Mouse (Mus musculus) G1E (cell line): ENCODE data around the gene Slc17a8. TPM values are rescaled to one million over a fixed set of nuclear protein-coding genes. Genes with fewer than 3 reads are reported as not detected.
"Not testable (repeated sequence)": the region's sequence is repeated elsewhere in the genome, so short reads cannot be mapped to it uniquely, and the experiment has no call there.

Source experiments
- ATAC-seq: 2 replicates; pipeline ENCODE4 v1.8.0; 2016; ENCODE audit warnings: mild to moderate bottlenecking; ENCODE audit not compliant: insufficient number of reproducible peaks, poor library complexity, low FRiP score, severe bottlenecking; ENCODE audit errors: extremely low read depth
- DNase-seq: peaks from one replicate; pipeline ENCODE4 v3.0.0; 2012; ENCODE audit warnings: low spot score
- H3K27me3 ChIP-seq: 2 replicates; pipeline ENCODE4 v1.6.1; 2012; ENCODE audit warnings: mild to moderate bottlenecking, low read length, inconsistent platforms; ENCODE audit not compliant: insufficient read depth
- H3K36me3 ChIP-seq: replicated peaks from 2 replicates; pipeline ENCODE3; 2012; ENCODE audit warnings: mild to moderate bottlenecking, inconsistent platforms
- H3K4me1 ChIP-seq: 2 replicates; pipeline ENCODE4 v1.6.1; 2012; ENCODE audit warnings: low read depth, low read length, inconsistent platforms, mixed read lengths; ENCODE audit not compliant: insufficient read depth
- H3K4me3 ChIP-seq: 2 replicates; pipeline ENCODE4 v1.5.1; 2012; ENCODE audit warnings: low read depth, mild to moderate bottlenecking, inconsistent platforms, low read length, moderate library complexity, mixed read lengths
- H3K9me3 ChIP-seq: replicated peaks from 2 replicates; pipeline ENCODE4 v1.6.1; 2012; ENCODE audit warnings: inconsistent platforms
- CTCF ChIP-seq: IDR thresholded peaks from 2 replicates; pipeline ENCODE4 v1.5.1; 2012; ENCODE audit warnings: low read depth, low read length, inconsistent platforms, mixed read lengths
- GATA1 ChIP-seq: IDR thresholded peaks from 2 replicates; pipeline ENCODE4 v1.6.1; 2012; ENCODE audit warnings: borderline replicate concordance, low read length, inconsistent platforms, mixed read lengths
- GATA2 ChIP-seq: IDR thresholded peaks from 2 replicates; pipeline ENCODE4 v1.6.1; 2012; ENCODE audit warnings: low read depth, low read length, inconsistent platforms, borderline replicate concordance
- POLR2AphosphoS5 ChIP-seq: IDR thresholded peaks from 2 replicates; pipeline ENCODE4 v1.6.1; 2012; ENCODE audit warnings: low read depth, low read length, inconsistent platforms; ENCODE audit not compliant: insufficient replicate concordance
- TAL1 ChIP-seq: conservative IDR thresholded peaks from 2 replicates; pipeline ENCODE4 v1.6.1; 2012; ENCODE audit warnings: low read depth, low read length, inconsistent platforms, mixed read lengths
- polyA plus RNA-seq: library from polyadenylated mRNA; stranded (reverse); fragments of >175 nt; gene quantifications from 2 replicates; pipeline ENCODE4 v1.2.3, GENCODE M21; 2012
- total RNA-seq, 2 experiments: library from RNA; stranded (forward) in 1 of 2; stranded (reverse) in 1 of 2; fragments of 200-1000 nt in 1 of 2; fragments of >200 nt in 1 of 2; fragmentation: Nextera tagmentation in 1 of 2; gene quantifications; 2 replicates each; pipeline ENCODE4 v1.2.3; 2014 to 2017

Slc17a8 gene
- total RNA-seq (2014; fragmentation: Nextera tagmentation) (not detected in 2 replicates), total RNA-seq (2017) (0.05 and 0.06 TPM in 2 replicates), polyA plus RNA-seq (not detected in 2 replicates)

DNA sequence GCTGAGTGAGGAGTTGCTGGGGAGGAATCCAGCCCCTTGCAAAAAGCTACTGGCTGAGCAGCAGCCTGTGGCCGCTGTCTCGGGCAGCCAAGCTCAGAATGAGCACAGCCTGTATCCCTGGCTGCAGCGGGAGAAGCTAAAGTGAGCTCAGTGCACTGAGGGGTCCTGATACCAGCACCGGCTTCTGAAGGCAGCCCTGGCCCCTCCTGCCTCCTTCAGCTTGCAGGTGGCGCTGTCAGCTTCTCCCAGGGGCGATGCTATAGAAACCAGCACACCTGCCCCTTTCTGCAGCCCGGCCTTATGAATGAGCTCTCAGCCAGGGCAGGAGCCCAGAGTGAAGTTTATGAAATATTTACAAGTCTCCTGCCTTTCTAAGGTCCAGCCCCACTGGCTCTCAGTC lies at the start of gene Slc17a8:
Slc17a8 (minus strand) TSS at position 125 of the 400 bp plus-strand sequence.
- DNase-seq, result no peak
- Histone ChIP-seq H3K27me3 (peaks cover 4% of the 10 kb centered on the region), H3K4me1 (no peaks in the 10 kb centered on the region), H3K36me3 (no peaks in the 10 kb centered on the region), H3K4me3 (no peak within 1 kb of the TSS), H3K9me3 (no peaks in the 10 kb centered on the region)
- no peak for TF ChIP-seq CTCF
- no peak for TF ChIP-seq POLR2AphosphoS5
- no peak for TF ChIP-seq GATA2
- no peak for TF ChIP-seq TAL1
- TF ChIP-seq GATA1, result no peak
- no peak for ATAC-seq

DNA sequence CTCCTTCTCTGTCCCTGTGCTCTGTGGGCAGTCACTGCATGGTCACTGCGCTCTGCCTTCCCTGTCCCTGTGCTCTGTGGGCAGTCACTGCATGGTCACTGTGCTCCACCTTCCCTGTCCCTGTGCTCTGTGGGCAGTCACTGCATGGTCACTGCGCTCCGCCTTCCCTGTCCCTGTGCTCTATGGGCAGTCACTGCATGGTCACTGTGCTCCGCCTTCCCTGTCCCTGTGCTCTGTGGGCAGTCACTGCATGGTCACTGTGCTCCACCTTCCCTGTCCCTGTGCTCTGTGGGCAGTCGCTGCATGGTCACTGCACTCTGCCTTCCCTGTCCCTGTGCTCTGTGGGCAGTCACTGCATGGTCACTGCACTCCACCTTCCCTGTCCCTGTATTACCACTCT lies 49.3 kb upstream of the Slc17a8 start:
- not testable (repeated sequence) for H3K27me3 ChIP-seq, ATAC-seq, DNase-seq, H3K4me1 ChIP-seq, H3K4me3 ChIP-seq, H3K9me3 ChIP-seq
- H3K36me3 ChIP-seq, result peaks cover 42% of the 10 kb centered on the region

DNA sequence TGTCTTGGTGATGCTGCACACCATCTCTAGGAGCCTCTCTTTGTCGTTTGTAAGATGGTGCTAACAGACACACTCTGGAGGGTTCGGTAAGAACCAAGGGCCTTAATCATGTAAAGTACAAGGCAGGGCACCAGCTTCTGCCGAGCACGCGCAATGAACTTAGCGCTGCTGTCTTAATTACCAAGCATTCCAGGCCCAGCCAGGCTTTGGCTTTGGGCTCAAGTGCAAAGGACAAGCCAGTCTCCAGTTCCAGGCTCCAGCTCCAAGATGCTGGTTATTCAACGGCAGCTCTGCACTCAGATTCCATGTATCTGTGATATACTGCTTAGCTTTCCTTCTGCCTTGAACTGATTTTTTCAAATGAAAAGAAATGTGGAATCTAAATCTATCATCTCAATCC lies 46.5 kb upstream of the Slc17a8 start:
- H3K9me3 ChIP-seq, result no peaks in the 10 kb centered on the region
- DNase-seq (no peak), ATAC-seq (no peak)
- no peaks in the 10 kb centered on the region for H3K4me1 ChIP-seq
- no peak overlapping the region for H3K4me3 ChIP-seq
- TF ChIP-seq GATA2 (no peak), GATA1 (no peak), CTCF (no peak), POLR2AphosphoS5 (no peak), TAL1 (no peak)
- H3K36me3 ChIP-seq, result peaks cover 46% of the 10 kb centered on the region
- H3K27me3 ChIP-seq, result no peaks in the 10 kb centered on the region

DNA sequence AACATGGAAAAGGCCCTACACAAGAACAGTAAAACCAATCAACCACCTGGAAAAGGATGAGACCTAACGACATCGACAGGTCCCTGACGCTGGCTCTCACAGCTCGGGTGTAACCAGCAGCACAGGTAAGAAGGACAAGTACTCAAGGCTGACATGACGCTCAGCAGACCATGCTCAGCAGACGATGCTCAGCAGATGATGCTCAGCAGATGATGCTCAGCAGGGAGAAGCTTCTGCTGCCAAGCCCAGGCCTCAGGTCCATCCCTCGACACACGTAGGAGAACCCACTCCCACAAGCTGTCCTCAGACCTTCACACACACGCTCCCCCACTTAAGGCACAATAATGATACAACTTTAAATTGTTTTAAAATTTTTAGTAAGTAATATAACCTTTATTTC lies 44.6 kb upstream of the Slc17a8 start:
- no peak for DNase-seq
- H3K9me3 ChIP-seq, result no peaks in the 10 kb centered on the region
- no peaks in the 10 kb centered on the region for H3K4me1 ChIP-seq
- H3K36me3 ChIP-seq, result peaks cover 54% of the 10 kb centered on the region
- no peaks in the 10 kb centered on the region for H3K27me3 ChIP-seq
- no peak for ATAC-seq
- TF ChIP-seq CTCF (no peak), GATA2 (no peak), POLR2AphosphoS5 (no peak), TAL1 (no peak), GATA1 (no peak)
- H3K4me3 ChIP-seq, result no peak overlapping the region

DNA sequence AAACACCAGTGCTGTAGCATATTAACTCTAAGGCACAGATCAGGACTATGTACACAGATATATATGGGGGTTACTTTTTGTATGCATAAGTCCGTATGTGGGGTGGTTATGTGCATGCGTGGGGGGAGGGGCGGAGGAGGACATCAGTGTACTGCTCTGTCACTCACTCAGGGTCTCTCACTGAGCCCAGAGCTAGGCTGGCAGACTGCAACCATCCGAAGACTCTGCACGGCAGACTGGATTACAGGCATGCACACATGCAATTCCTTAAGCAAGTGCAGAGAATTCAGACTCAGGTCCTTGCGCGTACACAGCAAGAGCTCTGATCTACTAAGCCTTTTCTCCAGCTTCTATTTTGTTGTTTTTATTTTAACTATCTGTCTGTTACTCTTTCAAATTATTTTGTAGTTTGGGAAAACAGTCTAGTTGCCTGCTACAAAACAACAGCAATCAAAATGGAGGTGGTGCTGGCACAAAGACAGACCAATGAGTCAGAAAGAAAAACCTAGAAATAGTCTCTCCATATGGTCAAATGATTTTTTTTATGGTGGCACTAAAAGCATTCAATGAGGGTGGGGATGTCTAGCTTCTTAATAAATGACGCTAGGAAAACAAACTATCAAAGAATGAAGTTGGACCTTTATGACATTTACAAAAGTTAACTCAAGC lies 44.1 kb upstream of the Slc17a8 start:
- H3K36me3 ChIP-seq, result peaks cover 49% of the 10 kb centered on the region

DNA sequence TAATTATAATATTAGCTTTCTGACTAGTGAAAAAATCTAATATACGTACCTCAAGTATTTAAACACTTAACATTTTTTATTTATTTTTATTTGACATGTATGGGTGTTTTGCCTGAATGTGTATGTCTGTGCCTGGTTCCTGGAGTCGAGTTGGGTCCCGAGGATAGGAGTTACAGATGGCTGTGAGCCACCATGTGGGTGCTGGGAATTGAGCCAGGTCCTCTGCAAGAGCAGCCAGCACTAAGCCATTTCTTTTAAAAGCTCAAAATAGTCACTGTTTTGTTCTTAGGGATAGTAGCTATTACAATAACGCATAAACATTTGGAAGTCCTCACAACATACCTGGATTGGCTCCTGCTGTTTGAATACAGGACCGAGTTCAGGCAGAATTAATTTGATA lies 35.3 kb upstream of the Slc17a8 start:
- ATAC-seq, result no peak
- Histone ChIP-seq H3K36me3 (peaks cover 68% of the 10 kb centered on the region), H3K4me1 (no peaks in the 10 kb centered on the region), H3K4me3 (no peak overlapping the region), H3K9me3 (no peaks in the 10 kb centered on the region), H3K27me3 (no peaks in the 10 kb centered on the region)
- no peak for TF ChIP-seq CTCF
- TF ChIP-seq TAL1, result no peak
- TF ChIP-seq GATA1, result no peak
- TF ChIP-seq GATA2, result no peak
- no peak for TF ChIP-seq POLR2AphosphoS5
- no peak for DNase-seq

More for the DNA sequence above, 44.1 kb upstream of the Slc17a8 start:
- Histone ChIP-seq H3K27me3 (no peaks in the 10 kb centered on the region), H3K4me1 (no peaks in the 10 kb centered on the region), H3K4me3 (no peak overlapping the region), H3K9me3 (no peaks in the 10 kb centered on the region)
- ATAC-seq (no peak), DNase-seq (no peak)
- TF ChIP-seq GATA1 (no peak), TAL1 (no peak), POLR2AphosphoS5 (no peak), GATA2 (no peak), CTCF (no peak)

DNA sequence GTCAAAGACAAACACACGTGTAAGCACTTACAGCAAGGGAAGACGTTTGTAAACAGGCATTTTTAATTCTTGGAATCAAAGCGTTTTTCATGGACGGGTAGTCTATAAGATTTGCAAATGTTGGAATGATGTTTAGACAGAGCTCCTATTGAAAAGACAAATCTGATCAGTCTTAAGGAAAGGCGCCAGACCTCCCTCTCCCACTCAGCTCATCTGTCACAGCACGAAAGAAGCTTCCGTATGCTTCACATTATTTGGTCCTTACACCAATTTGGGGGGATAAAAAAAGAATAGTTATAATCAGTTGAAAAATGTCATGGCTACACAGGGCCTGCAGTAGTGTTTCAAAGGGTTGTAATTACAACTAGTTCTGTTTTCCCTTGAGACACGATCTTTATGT lies 31.9 kb upstream of the Slc17a8 start:
- Histone ChIP-seq H3K4me1 (no peaks in the 10 kb centered on the region), H3K9me3 (no peaks in the 10 kb centered on the region), H3K27me3 (no peaks in the 10 kb centered on the region), H3K4me3 (no peak overlapping the region), H3K36me3 (peaks cover 73% of the 10 kb centered on the region)
- no peak for TF ChIP-seq GATA1
- TF ChIP-seq GATA2, result no peak
- no peak for TF ChIP-seq TAL1
- TF ChIP-seq POLR2AphosphoS5, result no peak
- TF ChIP-seq CTCF, result no peak
- no peak for ATAC-seq
- DNase-seq, result no peak
